Mouse (Mus musculus) left cerebral cortex, adult 2 months (tissue): ENCODE measurements around the gene Prickle4. TPM values are rescaled to one million over a fixed set of nuclear protein-coding genes. Genes with fewer than 3 reads are reported as not detected.
"Not testable (repeated sequence)": the region's sequence is repeated elsewhere in the genome, so short reads cannot be mapped to it uniquely, and the experiment has no call there.

ENCODE experiments used
- DNase-seq, 2 experiments: peaks; one replicate each; pipeline ENCODE4 v3.0.0; 2021 to 2022; ENCODE audit warnings: low spot score in 2 of 2, mixed read lengths in 1 of 2; ENCODE audit errors: extremely low spot score in 1 of 2
- H3K27ac ChIP-seq: fragments of 200-600 bp; 2 replicates; pipeline ENCODE4 v1.8.1; 2022
- H3K4me3 ChIP-seq: fragments of 200-600 bp; 2 replicates; pipeline ENCODE4 v1.8.1; 2022
- CTCF ChIP-seq: fragments of 200-600 bp; IDR thresholded peaks from 2 replicates; pipeline ENCODE4 v1.8.1; 2022; ENCODE audit warnings: antibody characterized with exemption, mild to moderate bottlenecking, moderate library complexity
- intact Hi-C: fragments of 180-260 bp; cut with DNase I; formaldehyde crosslinking; loops from one replicate; pipeline ENCODE4 v1.15.1; 2025
- total RNA-seq, 2 experiments: library from RNA; stranded (reverse); gene quantifications; 2 replicates each; pipeline ENCODE4 v1.2.3; 2021

The Prickle4 gene
- total RNA-seq, 2 experiments from 2014 or later: 5.2 to 6.5 TPM

- DNase-seq: no peak
- no peak; the same call in 1 of the 2 replicates for TF ChIP-seq CTCF
- Histone ChIP-seq H3K27ac (no peak overlapping the region), H3K4me3 (no peak overlapping the region)
- intact Hi-C loops: no loop called here
Measured at GRCm38 (mm10) chr17:47657901-47658300, 36.6 kb downstream of the Prickle4 start.

- TF ChIP-seq CTCF: no peak
- intact Hi-C loops: no loop called here
- Histone ChIP-seq H3K27ac (no peak overlapping the region), H3K4me3 (no peak overlapping the region)
- DNase-seq: no peak
Measured at GRCm38 (mm10) chr17:47655697-47656096, 38.8 kb downstream of the Prickle4 start.

- H3K4me3 ChIP-seq, H3K27ac ChIP-seq, DNase-seq, intact Hi-C loops: not testable (repeated sequence)
Measured at GRCm38 (mm10) chr17:47654346-47654745, 40.2 kb downstream of the Prickle4 start.

- no peak overlapping the region for H3K4me3 ChIP-seq
- intact Hi-C loops: no loop called here
- DNase-seq: no peak
- no peak for TF ChIP-seq CTCF
- H3K27ac ChIP-seq: no peak overlapping the region
Measured at GRCm38 (mm10) chr17:47651953-47652352, 42.6 kb downstream of the Prickle4 start.

GRCm38 (mm10) chr17:47648966-47649365 lies 45.6 kb downstream of the Prickle4 start:
- Histone ChIP-seq H3K27ac (no peak overlapping the region), H3K4me3 (no peak overlapping the region)
- no peak for TF ChIP-seq CTCF
- intact Hi-C loops: no loop called here
- no peak for DNase-seq

- DNase-seq: peak; percentile 24 to 27
- Histone ChIP-seq H3K4me3 (no peak overlapping the region), H3K27ac (no peak overlapping the region)
- intact Hi-C loops: loop anchor here (2.0 kb wide), 1 partner anchor 28 kb away; no protein-coding TSS in a partner anchor
- peak; percentile 52 for TF ChIP-seq CTCF
Measured at GRCm38 (mm10) chr17:47646683-47647082, 47.9 kb downstream of the Prickle4 start.

- H3K4me3 ChIP-seq: no peak overlapping the region
- TF ChIP-seq CTCF: peak; percentile 44
- H3K27ac ChIP-seq: no peak overlapping the region
- no peak for DNase-seq
- intact Hi-C loops: no loop called here
Measured at GRCm38 (mm10) chr17:47642992-47643391, 51.5 kb downstream of the Prickle4 start.

Other genes starting within 250 kb of the Prickle4 start
- gene Taf8, start 192.4 kb downstream of the Prickle4 start, total RNA-seq: 10 to 100 TPM; 17.3 to 22.0 TPM
- 10 to 100 TPM; 38.2 to 38.4 TPM for gene Ccnd3, start 189.7 kb downstream of the Prickle4 start, total RNA-seq
- 10 to 100 TPM; 18.1 to 18.8 TPM for gene Bysl, start 83.2 kb downstream of the Prickle4 start, total RNA-seq
- 10 to 100 TPM; 29.3 to 33.3 TPM for gene Med20, start 83.2 kb downstream of the Prickle4 start, total RNA-seq
- gene Gm20517, start 83.1 kb downstream of the Prickle4 start, total RNA-seq: 1 to 10 TPM; 7.1 TPM
- 10 to 100 TPM in 1 of 2 experiments, 1 to 10 TPM in 1; 9.6 to 13.1 TPM for gene Usp49, start 64.0 kb downstream of the Prickle4 start, total RNA-seq
- gene Tomm6, start 6.3 kb downstream of the Prickle4 start, total RNA-seq: 100 to 1,000 TPM; 185 to 208 TPM
- 10 to 100 TPM; 27.5 to 31.0 TPM for gene Frs3, start 5.7 kb downstream of the Prickle4 start, total RNA-seq
- 1 to 10 TPM; 3.1 to 4.1 TPM for gene Gm21981, start 281 bp downstream of the Prickle4 start, total RNA-seq
- gene Pgc, start 32.1 kb upstream of the Prickle4 start, total RNA-seq: not detected
- gene Tfeb, start 42.3 kb upstream of the Prickle4 start, total RNA-seq: 10 to 100 TPM; 10.0 to 10.6 TPM
- gene Mdfi, start 140.0 kb upstream of the Prickle4 start, total RNA-seq: under 1 TPM in 1 of 2 experiments, not detected in 1; 0.48 TPM
- 10 to 100 TPM; 43.1 to 50.6 TPM for gene Foxp4, start 229.9 kb upstream of the Prickle4 start, total RNA-seq